Mouse (Mus musculus) regulatory T cell (primary cell): ENCODE data around the gene Uqcc3.

Source experiments
- in situ Hi-C: fragments of 300-600 bp; cut with MboI, MseI; formaldehyde crosslinking; loops from one replicate; pipeline ENCODE4 v1.15.1; 2025; ENCODE audit warnings: high pct_unique_total_duplicates

Uqcc3 gene

DNA sequence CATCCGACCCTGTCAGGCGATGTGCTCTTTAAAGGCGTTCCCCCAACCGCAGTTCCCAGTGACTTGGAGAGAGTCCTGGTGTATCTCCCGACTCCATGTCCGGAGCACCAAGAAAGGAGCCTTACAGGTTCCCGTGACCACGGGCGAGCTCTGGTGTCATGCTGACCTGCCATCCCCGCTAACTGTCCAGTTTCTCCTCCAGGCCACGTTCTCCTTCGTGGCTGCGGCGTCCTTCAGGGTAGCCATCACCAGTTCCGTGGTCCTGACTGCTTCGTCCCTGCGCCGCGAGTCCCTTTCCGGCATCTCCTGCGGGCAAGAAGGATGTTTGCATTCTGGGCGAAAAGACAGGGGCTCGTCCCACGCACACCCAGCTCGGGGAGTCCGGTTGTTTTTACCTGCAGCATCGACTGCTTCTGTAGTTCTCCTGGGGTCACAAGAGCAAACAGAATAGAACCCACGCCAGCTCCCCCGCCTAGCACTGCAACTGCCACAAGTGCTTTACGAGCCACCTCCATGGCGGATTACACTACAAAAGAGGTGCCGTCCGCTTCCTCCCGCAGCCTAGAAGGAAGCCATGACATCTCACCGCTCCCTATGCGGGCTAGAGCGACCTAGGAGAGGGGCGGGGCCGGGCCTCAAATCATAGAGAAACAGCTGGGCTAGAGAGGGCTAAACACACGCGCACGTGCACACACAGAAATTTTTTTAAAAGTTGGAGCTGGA is at the start of gene Uqcc3:
TSS of gene Uqcc3 (minus strand) at position 613 of the 723 bp plus-strand sequence.
- in situ Hi-C loops, result loop anchor here (25.0 kb wide), 1 partner anchor 1107 kb away; the partner anchor contains the start of gene Fth1

DNA sequence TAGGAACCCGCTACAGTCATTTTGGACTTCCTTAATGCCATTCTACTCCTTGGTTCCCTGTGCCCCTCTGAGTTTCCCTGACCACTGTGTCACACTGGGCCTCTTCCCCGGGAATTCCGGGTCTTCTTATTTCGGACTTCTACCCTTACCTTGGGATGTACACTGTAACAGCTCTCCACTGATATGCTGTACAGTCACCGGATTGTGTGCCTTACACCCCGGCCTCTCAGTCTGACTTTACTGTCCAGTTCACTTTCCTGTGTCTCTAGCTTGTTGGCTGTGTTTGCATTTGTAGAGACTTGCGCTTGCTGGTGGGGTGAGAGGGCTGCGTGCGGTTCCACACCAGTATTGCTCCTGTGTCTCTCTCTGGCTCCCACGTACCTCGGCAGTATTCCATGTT is 49.4 kb upstream of the Uqcc3 start:
- in situ Hi-C loops, result no loop called here

DNA sequence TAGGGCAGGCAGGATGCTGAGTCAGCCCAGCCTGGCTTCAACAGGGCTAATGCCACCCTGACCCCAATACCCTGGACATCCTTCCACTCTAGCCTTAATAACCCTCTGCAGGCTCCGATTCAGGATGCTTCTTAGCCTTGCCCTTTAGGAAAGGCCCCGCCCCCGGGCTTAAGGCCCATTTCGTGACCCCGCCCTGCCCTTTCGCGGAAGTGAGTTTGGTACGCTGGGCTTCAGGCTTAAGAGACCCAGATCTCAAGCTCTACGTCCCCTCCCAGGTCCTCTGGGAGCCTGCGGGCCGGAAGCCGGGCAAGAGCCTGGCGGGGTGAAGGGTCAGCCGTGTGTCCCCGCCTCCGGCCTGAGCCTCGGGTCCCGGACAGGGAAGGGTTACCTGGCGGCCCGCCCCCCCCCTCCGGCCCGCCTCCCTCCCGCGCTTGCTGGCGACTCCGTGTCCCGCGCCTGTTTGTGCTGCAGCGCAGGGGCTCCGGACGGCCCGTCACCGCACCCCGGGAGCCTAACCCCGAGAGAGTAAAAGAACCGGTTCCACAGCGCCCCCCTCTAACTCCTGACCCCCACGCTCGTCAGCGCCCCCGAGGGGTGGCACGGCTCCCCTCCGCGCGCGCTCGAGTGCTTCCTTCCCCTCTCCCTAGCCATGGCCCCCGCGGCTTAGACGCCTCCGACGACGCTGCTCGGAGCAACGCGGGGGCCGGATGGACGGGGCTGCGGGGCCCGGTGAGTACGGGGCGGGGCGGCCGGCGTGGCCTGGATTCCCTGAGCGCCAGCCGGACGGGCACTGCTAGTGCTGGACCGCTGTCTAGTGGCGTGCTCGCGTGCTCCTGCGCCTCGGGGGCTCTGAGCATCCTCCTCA is 48.7 kb upstream of the Uqcc3 start, which contains the start of the genes Rom1 and Eml3:
TSS of gene Rom1 (minus strand) at position 133 of the 865 bp plus-strand sequence.
TSS of gene Eml3 (plus strand) at position 329 of the 865 bp plus-strand sequence.
- in situ Hi-C loops, result no loop called here

DNA sequence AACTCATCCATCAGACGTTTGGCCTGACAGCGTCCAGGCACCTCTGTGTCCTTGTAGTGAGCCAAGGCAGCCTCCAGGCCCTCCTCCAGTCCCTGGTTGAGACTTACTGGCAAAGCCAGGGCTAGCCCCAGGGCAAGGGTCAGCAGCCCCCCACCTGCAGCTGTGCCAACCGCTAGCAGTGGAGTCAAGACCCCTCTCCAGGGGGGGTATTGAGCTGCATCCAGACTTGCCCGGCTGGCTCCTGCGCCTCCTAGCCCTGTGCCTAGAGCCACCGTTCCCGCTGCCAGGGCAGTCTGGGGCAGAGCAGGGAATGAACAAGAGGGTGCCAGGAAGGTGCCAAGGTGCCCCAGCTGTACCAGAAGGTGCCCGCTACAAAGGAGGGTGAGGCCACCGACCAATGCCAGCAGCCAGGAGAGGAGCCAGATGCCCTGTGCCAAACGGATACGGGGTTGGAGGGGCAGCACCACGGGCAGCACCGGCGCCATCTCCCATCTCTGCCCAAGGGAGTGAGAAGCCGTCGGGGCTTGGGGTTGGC is 48.0 kb upstream of the Uqcc3 start:
- in situ Hi-C loops, result no loop called here

DNA sequence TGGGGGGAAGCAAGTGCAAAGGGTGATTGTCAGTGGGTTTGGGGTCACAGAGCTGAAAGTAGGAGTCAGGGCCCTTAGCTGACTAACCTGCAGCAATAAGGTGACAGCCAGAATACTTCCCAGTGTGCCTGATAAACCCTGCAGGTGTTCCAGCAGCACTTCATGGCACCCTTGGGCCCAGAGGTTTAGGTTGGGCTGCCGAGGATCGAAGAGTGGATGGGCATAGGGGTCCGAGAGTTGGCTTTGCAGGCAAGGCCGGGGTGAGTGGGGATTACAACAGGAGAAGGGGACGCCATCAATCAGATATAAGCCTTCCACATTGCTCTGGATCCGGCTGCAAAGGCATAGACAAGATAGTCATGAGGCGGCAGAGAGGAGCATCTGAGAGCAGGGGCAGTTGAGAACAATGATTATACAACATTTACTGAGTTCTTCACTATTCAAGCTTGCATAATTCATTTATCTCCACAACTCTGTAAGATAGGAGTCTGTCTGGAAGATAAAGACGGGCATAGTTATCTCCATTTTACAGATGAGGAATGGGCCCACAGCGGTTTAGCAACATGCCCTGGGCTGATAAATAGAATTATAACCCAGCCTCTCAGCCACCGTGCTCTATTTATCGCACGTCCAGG is 47.3 kb upstream of the Uqcc3 start:
- in situ Hi-C loops, result no loop called here

DNA sequence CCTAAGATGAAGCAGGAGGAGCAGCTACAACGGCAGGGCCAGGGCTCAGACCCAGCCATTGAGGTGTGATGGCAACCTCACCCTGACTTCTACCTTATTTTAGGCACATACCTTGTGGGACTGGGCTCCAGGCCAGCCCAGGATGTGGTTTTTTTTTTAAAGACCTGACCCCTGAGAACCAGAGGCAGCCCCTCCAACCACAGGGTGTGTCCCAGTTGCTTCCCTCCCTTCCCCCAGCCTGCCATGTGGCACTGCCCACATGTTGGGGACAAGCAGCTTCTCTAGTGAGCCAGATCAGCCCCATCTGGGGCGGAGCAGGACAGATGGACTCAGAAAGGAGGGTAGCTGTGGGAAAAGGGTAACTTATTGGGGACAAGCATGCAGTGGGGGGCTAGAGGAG is 46.0 kb upstream of the Uqcc3 start:
- in situ Hi-C loops, result no loop called here

DNA sequence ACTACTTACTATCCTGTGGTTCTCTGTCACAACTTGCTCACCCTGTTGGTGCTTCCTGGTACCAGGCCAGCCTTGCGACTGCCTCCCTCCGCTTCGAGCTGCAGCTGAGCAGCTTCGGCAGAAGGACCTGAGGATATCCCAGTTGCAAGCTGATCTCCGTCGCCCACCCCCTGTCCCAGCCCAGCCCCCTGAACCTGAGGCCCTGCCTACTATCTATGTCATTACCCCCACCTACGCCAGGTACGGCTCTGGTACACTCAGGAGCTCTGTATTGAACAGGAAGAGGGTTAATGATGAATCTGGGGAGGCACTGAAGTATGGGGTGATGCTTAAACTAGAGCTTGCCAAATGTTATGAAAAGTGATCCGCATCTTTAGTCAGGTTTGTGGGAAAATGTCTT is 41.0 kb upstream of the Uqcc3 start:
- in situ Hi-C loops, result no loop called here

DNA sequence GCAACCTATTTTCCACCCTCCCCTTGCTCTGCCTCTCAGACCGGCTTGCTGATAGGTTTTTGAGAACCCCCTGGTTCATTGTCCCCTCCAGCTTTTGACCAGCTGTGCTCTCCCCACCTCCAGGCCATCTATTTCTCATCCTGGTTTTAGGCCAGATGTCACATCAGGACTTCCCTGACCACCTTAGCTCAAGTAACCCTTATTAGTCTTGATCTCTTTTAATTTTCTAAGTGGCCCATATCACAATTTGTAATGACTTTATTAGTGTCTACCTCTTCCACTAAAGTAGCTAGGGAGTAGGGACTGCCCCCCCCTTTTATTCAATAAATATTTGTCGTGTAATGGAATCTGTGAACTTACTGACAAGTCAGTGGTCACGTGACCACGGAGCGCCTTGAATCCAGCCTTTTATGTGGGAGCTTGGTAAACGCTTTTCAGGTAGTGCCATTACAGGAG is 40.1 kb upstream of the Uqcc3 start:
- in situ Hi-C loops, result no loop called here

DNA sequence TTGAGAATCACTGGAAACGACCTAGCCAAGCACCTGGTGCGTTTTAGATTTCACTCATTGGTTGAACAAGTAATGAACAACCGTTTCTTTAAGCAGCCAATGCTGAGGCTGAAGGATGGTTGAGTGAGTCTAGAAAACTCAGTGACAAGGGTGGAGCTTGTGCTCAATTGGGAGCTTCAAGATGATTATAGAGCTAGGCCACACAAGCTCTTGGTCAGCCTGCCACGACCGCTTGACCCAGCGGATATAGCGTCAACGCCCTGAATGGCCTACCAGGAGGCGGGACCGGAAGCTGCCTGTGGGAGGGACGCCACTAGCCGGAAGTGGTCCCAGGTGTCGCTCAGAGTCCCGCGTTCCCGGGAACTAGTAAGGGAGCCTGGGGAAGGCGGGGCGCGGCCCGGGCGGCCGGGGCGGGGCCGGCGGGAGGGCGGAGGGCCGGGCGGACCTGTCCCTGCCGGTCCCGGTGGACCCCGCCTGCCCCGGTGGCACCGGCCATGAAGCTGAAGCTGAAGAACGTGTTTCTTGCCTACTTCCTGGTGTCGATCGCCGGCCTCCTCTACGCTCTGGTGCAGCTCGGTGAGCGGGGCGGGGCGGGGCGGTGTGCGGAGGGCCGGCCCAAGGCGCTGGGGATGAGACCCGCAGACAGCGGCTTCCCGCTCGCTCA is 39.5 kb upstream of the Uqcc3 start, which contains the start of gene B3gat3:
TSS of gene B3gat3 (plus strand) at position 302 of the 664 bp plus-strand sequence.
- in situ Hi-C loops, result no loop called here

DNA sequence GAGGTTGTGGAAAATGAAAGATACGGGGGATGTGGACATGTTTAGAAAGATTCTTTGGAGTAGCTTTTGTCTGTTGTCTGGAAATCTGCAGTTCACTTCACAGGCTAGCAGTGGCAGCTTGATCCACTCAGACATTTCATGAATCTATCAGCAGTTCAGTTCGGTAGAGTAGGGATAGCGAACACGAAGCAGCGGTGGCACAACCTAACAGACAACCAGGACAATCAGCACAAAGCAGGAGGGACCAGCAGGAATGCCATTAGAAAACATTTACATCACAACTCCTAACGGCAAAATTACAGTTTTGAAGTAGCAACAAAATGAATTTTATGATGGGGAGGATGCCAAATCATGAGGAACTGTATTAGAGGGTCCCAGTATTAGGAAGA is 39.0 kb upstream of the Uqcc3 start:
- in situ Hi-C loops, result no loop called here

DNA sequence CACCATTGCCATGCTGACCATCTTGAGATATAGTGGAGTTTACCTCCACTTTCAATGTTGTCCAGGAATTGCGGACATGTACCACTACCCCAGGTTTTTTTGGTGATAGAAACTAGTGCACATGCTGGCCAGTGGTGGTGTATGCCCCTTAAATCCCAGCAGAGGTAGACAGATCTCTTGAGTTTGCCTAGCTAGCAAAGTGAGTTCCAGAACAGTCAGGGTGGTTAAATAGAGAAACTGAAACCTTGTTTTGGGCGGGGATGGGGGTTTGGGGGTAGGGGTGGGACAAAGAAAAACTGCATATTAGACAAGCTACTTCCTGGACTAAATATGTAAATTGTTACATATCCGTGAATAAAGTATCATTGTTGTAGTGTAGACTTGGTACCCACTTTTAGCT is 38.3 kb upstream of the Uqcc3 start:
- in situ Hi-C loops, result no loop called here

DNA sequence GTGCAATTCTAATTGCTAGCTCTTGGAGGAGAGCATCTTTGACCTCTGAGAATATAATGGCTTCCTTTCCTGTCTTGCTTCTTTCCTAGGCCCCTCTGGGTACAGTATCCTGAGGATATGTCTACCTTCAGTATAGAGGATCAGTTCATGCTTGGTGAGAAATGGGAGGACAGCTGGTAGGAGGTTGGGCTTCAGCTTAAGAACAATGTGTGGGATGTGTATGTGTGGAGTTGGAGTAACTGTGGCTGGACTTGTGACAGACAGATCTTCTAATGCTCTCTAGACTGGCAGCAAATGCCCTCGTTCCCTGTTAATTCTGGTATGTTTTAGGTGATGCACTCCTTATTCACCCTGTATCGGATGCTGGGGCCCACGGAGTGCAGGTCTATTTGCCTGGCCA is 33.5 kb upstream of the Uqcc3 start:
- in situ Hi-C loops, result no loop called here

DNA sequence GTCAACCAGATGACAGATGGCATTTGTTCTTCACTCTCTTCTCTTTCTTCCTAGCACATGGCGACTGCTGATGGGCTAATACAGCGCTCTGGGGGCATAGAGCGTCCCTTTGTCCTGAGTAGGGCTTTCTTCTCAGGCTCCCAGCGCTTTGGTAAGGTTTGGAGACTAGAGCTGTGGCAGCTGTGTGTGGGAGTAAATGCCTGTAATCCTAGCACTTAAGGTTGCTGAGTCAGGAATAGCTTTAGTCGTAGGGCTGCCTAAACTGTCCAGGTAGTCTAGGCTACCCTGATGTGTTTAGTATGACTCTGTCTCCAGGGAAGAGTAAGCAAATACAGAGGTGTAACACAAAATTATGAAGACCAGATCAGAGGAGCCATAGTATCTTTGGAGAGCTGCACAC is 31.1 kb upstream of the Uqcc3 start:
- in situ Hi-C loops, result no loop called here

DNA sequence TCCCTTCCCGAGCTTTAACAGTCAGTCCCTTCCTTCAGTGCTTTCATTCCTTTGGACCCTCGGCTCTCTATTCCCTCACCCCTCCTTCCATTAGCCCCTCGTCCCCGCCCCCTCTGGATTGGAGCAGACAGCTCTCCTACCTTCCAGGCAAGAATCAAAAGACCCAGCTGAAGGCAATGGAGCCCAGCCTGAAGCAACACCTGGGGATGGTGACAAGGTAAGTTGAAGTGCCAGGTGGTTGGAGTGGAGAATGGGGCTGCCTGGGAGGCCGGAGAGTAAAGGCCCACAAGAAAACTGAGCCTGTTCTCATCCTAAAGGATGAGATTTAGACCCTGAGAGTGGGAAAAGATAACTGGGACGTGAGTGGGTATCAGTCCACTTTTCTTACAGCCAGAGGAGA is 27.8 kb upstream of the Uqcc3 start:
- in situ Hi-C loops, result loop anchor here (10.0 kb wide), 2 partner anchors 56 to 1884 kb away; partner anchors contain the start of gene Eef1g

DNA sequence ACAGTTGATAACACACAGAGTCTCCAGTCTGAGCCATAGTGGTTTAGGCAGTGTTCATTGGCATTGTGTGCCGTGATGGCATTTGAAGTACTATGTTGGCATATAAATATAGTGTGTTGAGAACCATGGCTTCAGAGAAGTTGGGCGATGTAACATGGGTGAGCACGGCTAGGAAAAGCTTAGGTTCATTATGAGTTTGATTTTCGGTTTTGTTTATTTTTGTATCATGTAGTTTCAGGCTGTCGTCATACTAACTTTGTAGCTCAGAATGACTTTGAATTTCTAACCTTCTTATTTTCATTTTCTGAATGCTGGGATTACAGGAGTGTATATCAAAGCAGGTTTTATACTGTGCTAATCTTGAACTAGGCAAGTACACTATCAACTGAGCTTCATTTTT is 22.7 kb upstream of the Uqcc3 start:
- in situ Hi-C loops, result loop anchor here (5.0 to 10.0 kb wide), 3 partner anchors 34 to 1879 kb away; partner anchors contain the start of gene Eef1g

DNA sequence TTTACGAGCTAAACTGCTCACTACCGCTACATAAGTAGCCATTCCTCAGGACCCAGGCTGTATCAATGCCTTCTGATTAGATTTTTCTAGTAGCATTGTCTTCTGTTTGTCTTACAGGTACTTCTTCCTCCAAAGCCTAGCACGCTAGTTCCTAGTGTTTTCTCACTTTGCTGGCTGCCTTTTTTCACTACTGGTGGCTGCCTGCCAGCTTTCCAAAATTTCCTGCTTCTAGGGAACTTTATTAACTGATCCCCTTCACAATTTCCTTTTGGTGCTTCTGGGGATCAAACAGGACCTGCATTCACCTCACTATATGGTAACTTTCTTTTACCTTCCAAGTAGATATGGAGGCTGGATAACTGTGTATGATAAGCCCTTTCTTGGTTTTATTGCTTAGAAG is 18.4 kb upstream of the Uqcc3 start:
- in situ Hi-C loops, result loop anchor here (5.0 to 25.0 kb wide), 2 partner anchors 62 to 1088 kb away; partner anchors contain the start of genes Bscl2, Fth1 and Gng3

DNA sequence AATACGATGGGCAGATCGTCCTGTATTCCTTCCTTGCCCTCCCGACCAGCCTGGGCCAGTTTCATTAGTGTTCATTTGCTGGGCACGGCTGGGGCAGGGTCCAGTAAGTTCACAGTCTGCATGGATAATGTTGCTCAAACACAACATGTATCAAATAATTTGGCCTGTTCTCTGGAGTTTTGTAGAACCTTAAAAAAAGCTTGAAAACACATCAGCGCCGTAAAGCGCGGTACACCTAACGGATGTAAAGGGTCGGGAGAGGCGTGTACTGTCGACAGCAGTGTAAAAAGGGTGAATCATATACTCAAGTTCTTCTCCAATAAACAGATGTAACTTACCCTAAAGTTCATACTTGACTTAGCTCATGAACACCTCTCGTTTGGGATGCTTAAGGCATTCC is 17.9 kb upstream of the Uqcc3 start:
- in situ Hi-C loops, result loop anchor here (5.0 to 25.0 kb wide), 2 partner anchors 61 to 1089 kb away; partner anchors contain the start of genes Bscl2, Fth1 and Gng3

DNA sequence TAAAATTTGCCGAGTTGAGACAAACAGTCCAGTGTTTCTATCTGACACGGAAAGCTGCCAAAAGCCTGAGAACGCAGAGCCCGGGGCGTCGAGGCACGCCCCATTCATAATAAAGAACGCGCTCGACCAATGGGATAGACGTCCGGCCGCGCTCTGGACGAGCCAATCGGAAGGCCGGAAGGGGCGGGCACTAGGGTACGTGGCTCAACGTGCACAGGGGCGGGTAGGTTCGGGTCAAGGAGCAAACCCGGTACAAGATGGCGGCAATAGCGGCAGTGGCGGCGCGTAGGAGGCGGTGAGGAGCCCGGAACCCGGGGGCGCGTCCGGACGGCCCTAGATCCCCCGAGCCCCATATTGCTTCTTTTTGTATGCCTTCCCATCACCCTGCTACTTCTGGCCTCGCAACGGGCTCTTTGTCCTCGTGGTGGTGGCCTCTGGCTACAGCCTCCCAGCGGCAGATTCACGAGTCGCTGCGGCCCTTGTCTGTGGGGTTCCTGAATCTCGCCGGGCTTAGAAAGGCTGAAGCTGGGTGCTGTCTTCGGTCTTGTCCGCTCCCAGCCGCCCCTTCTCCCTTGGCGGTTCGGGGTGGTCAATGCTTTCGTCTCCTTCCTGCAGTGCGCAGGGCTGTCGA is 17.3 kb upstream of the Uqcc3 start, which contains the start of gene Ganab:
TSS of gene Ganab (plus strand) at position 207 of the 631 bp plus-strand sequence.
- in situ Hi-C loops, result loop anchor here (5.0 to 25.0 kb wide), 2 partner anchors 61 to 1089 kb away; partner anchors contain the start of genes Bscl2, Fth1 and Gng3

DNA sequence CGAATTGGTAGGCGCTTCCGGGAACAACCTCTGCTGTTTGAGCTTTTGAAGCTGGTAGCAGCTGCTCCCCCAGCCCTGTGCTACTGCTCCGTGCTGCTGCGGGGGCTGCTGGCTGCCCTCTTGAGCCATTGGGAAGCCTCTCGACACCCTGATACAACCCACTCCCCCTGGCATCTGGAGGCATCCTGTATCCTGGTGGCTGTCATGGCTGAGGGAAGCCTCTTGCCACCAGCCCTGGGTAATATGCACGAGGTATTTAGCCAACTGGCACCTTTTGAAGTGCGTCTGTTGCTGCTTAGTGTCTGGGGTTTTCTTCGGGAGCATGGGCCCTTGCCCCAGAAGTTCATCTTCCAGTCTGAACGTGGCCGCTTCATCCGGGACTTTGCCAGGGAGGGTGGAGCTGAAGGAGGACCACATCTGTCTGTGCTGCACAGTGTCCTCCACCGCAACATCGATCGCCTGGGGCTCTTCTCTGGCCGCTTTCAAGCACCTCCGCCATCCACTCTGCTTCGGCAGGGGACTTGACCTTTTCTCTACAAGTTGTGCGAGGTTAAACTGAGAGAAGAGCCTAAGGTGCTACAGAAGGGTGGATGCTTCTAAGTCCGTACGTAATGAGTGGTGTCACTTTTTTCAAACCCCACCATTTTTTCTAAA is 16.6 kb upstream of the Uqcc3 start:
- in situ Hi-C loops, result loop anchor here (5.0 to 25.0 kb wide), 2 partner anchors 60 to 1090 kb away; partner anchors contain the start of genes Bscl2, Fth1 and Gng3
